Mouse (Mus musculus): ENCODE measurements around the gene Pskh1. TPM values are rescaled to one million over a fixed set of nuclear protein-coding genes. Genes with fewer than 3 reads are reported as not detected.
A peak's percentile ranks its signal among the peaks of the same experiment; 100 is the strongest.

Gene Pskh1
- polyA plus RNA-seq, 1 experiment from 2014 or later, result 17.6 TPM

DNA sequence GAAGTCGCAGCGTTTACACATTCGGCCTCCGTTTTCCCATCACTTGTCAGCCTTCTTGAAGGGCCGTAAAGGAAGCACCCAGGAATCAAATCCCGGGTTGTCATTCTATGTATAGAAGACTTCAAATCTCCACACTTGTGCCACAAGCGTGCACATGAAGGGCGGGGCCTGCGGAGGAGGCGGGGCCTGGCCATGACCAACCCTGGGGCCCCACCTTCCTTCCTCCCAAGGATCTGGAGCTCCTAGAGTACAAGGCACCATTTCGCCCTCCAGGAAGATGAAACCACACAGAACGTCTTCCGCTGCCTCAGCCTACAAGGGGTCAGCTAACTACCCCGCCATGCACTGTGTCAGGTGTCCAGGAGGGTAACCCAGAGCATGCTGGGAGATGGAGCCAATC, 60.9 kb downstream of the Pskh1 start:
- Histone ChIP-seq H3K4me2 (ENCODE audit: low read length) (no peak overlapping the region), H3K27ac (replicated peaks in 1 of 2; ENCODE audit: control insufficient read depth in 1 of 2, insufficient read depth in 1 of 2, low read depth in 2 of 2, low read length in 2 of 2) (0 out of 4 replicates have a peak overlapping the region, but pooled peaks of 1 of the 2 experiments have one; percentile 4), H3K9ac (ENCODE audit: low read length) (no peak overlapping the region), H3K4me1 (ENCODE audit: control insufficient read depth in 2 of 2, insufficient read depth in 2 of 2, low read length in 2 of 2) (peaks cover 31 to 66% of the 10 kb centered on the region in 2 experiments), H3K27me3 (ENCODE audit: control insufficient read depth, insufficient read depth, low read length) (no peaks in the 10 kb centered on the region), H3K9me3 (ENCODE audit: control insufficient read depth, low read length) (no peaks in the 10 kb centered on the region), H3K36me3 (ENCODE audit: control insufficient read depth, insufficient read depth, low read length) (peaks cover 48% of the 10 kb centered on the region), H3K4me3 (ENCODE audit: control insufficient read depth in 1 of 2, insufficient read depth in 1 of 2, low read depth in 1 of 2, low read length in 2 of 2) (no peak overlapping the region)
- no peak for ATAC-seq (ENCODE audit: insufficient number of reproducible peaks, insufficient read depth, low FRiP score, low read depth)
- 75% methylated on average over 14 of the region's 14 CpGs for WGBS

DNA sequence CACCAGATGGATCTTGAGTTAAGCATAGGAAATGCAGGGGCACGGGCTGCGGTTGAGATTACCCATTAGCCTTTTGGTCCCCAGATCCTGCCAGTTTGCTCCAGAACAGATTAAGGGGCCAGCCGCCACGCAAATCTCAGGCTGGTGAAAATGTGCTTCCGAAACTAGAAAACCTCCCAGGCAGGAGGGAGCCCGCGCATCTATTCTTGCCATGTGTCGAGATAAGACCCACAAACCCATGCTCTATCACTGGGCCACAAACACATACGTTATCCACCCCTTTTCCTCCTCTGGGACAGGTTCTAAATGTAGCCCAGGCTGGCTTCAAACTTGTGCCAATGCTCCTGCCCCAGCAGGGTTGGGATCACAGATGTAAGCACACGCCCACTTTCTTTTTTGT, 61.3 kb downstream of the Pskh1 start:
- no peak overlapping the region for H3K9ac ChIP-seq (ENCODE audit: low read length)
- no peaks in the 10 kb centered on the region for H3K27me3 ChIP-seq (ENCODE audit: control insufficient read depth, insufficient read depth, low read length)
- no peaks in the 10 kb centered on the region for H3K9me3 ChIP-seq (ENCODE audit: control insufficient read depth, low read length)
- ATAC-seq (ENCODE audit: insufficient number of reproducible peaks, insufficient read depth, low FRiP score, low read depth), result no peak
- H3K4me3 ChIP-seq (ENCODE audit: control insufficient read depth in 1 of 2, insufficient read depth in 1 of 2, low read depth in 1 of 2, low read length in 2 of 2), result no peak overlapping the region
- H3K36me3 ChIP-seq (ENCODE audit: control insufficient read depth, insufficient read depth, low read length), result peaks cover 43% of the 10 kb centered on the region
- H3K27ac ChIP-seq (replicated peaks in 1 of 2; ENCODE audit: control insufficient read depth in 1 of 2, insufficient read depth in 1 of 2, low read depth in 2 of 2, low read length in 2 of 2), result 0 out of 4 replicates have a peak overlapping the region, but pooled peaks of 1 of the 2 experiments have one; percentile 4
- 65% methylated on average over 10 of the region's 10 CpGs for WGBS
- H3K4me2 ChIP-seq (ENCODE audit: low read length), result no peak overlapping the region
- H3K4me1 ChIP-seq (ENCODE audit: control insufficient read depth in 2 of 2, insufficient read depth in 2 of 2, low read length in 2 of 2), result peaks cover 31 to 68% of the 10 kb centered on the region in 2 experiments

DNA sequence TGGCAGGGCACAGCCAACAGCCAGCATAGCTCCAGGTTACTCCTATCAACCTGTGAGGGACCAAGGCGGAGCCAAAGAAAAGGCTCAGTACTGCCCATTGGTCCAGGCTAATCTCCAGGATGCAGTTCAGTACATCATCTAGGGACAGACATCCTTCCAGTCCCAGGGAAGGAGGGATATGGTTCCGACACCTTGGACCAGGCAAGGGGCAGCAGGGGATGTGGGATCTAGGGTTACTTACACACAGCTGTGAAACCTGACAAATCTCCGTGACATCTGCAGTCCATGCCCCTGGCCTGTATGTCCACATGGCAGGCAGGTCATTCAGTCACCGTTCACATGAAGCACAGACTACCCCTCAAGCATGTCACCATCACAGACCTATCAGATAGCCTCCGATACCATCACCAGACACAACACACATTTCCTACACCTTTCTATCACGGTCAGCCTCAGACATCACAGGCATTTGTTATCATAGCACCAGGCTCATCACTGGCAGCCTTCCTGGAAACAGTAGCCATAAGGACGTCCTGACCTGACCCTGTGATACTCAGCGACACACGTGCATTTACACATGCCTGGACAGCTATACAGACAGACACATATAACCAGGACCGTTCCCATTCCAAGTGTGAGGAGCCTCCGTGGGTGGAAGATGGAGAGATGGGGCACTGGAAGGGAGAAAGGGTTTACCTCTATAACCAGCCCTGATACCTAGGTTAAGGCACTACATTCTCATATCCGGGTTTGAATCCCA, 64.4 kb downstream of the Pskh1 start:
- peak overlapping the region; percentile 90 for H3K4me2 ChIP-seq (ENCODE audit: low read length)
- peaks cover 18% of the 10 kb centered on the region for H3K36me3 ChIP-seq (ENCODE audit: control insufficient read depth, insufficient read depth, low read length)
- peak overlapping the region; percentile 97 for H3K9ac ChIP-seq (ENCODE audit: low read length)
- no peaks in the 10 kb centered on the region for H3K9me3 ChIP-seq (ENCODE audit: control insufficient read depth, low read length)
- peaks cover 29 to 61% of the 10 kb centered on the region in 2 experiments for H3K4me1 ChIP-seq (ENCODE audit: control insufficient read depth in 2 of 2, insufficient read depth in 2 of 2, low read length in 2 of 2)
- WGBS, result 38% methylated on average over 12 of the region's 12 CpGs
- ATAC-seq (ENCODE audit: insufficient number of reproducible peaks, insufficient read depth, low FRiP score, low read depth), result no peak
- H3K27me3 ChIP-seq (ENCODE audit: control insufficient read depth, insufficient read depth, low read length), result no peaks in the 10 kb centered on the region
- H3K4me3 ChIP-seq (ENCODE audit: control insufficient read depth in 1 of 2, insufficient read depth in 1 of 2, low read depth in 1 of 2, low read length in 2 of 2), result peak overlapping the region; percentile 90 to 93
- peak overlapping the region in 1 of 2 experiments; percentile 95; a peak in 2 of 4 replicates for H3K27ac ChIP-seq (replicated peaks in 1 of 2; ENCODE audit: control insufficient read depth in 1 of 2, insufficient read depth in 1 of 2, low read depth in 2 of 2, low read length in 2 of 2)

DNA sequence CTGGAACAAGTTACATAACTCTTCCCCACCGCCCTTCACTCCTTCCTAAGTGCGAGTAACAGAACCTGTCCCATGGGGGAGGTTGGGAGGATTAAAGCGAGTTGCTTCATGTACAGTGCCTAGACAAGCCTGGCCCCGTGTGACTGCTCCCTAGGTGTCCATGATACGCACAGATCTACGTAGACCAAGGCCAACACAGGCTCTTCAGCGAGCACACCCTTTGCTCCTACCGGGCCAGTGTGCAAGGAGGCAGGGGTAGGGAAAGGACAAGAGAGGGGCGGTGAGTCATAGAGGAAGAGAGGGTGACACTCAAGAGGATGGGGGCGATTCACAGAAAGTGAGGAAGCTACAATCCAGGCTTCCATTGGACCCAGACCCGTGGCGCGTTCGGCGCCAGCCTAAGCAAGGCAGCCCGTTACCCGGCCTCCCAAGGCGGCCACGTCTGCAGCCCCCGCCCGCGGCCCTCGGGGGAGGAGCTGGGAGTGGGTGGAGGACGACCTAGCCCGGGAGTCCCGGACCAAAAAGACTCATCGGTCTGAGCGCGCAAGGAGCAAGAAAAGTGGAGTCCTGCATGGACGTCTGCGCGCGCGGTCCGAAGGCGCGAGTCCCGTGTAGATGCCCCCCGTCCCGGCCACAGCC, 65.1 kb downstream of the Pskh1 start:
- peak overlapping the region; percentile 90 for H3K4me2 ChIP-seq (ENCODE audit: low read length)
- H3K36me3 ChIP-seq (ENCODE audit: control insufficient read depth, insufficient read depth, low read length), result peaks cover 11% of the 10 kb centered on the region; the same call in 1 of the 2 replicates
- under 1% methylated on average over 37 of the region's 40 CpGs for WGBS
- H3K4me1 ChIP-seq (ENCODE audit: control insufficient read depth in 2 of 2, insufficient read depth in 2 of 2, low read length in 2 of 2), result peaks cover 29 to 58% of the 10 kb centered on the region in 2 experiments
- no peaks in the 10 kb centered on the region for H3K9me3 ChIP-seq (ENCODE audit: control insufficient read depth, low read length)
- peak overlapping the region; percentile 90 to 93 for H3K4me3 ChIP-seq (ENCODE audit: control insufficient read depth in 1 of 2, insufficient read depth in 1 of 2, low read depth in 1 of 2, low read length in 2 of 2)
- H3K9ac ChIP-seq (ENCODE audit: low read length), result peak overlapping the region; percentile 97
- no peaks in the 10 kb centered on the region for H3K27me3 ChIP-seq (ENCODE audit: control insufficient read depth, insufficient read depth, low read length)
- ATAC-seq (ENCODE audit: insufficient number of reproducible peaks, insufficient read depth, low FRiP score, low read depth), result peak; percentile 56
- peak overlapping the region; percentile 95 for H3K27ac ChIP-seq (replicated peaks in 1 of 2; ENCODE audit: control insufficient read depth in 1 of 2, insufficient read depth in 1 of 2, low read depth in 2 of 2, low read length in 2 of 2)

DNA sequence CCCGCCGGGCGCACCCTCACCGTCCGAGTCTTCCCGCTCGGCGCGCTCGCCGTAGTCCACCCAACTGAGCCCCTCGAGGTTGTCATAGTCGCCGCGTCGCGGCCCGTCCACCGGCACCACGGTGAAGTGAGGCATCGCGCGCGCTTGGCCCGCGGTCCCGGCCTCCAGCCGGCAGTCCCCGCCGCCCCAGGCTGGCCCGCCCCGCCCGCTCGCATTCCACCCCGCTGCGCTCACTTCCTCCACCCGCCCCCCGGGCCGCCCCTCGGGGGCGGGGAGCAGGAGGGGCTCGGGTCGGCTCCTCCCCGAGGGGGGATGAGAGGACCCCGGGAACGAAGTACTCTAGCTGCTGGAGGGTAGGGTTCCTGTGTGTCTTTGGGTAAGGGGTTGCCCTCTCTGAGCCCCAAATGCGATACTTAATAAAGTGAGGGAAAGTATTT, 65.7 kb downstream of the Pskh1 start, which contains the start of gene Slc12a4:
Slc12a4 (minus strand) TSS at position 193 of the 437 bp plus-strand sequence.
- ATAC-seq (ENCODE audit: insufficient number of reproducible peaks, insufficient read depth, low FRiP score, low read depth), result peak; percentile 90
- under 1% methylated on average over 39 of the region's 47 CpGs for WGBS
- H3K4me1 ChIP-seq (ENCODE audit: control insufficient read depth in 2 of 2, insufficient read depth in 2 of 2, low read length in 2 of 2), result peaks cover 29 to 58% of the 10 kb centered on the region in 2 experiments

GRCm38 (mm10) chr8:105966692-105967311, 66.6 kb downstream of the Pskh1 start:
- H3K36me3 ChIP-seq (ENCODE audit: control insufficient read depth, insufficient read depth, low read length), result 0 out of 2 replicates have a peak, but pooled peaks cover 8% of the 10 kb centered on the region
- 6% methylated on average over 19 of the region's 19 CpGs for WGBS

More for the DNA sequence above, 65.7 kb downstream of the Pskh1 start, which contains the start of gene Slc12a4:
- no peaks in the 10 kb centered on the region for H3K27me3 ChIP-seq (ENCODE audit: control insufficient read depth, insufficient read depth, low read length)
- H3K4me3 ChIP-seq (ENCODE audit: control insufficient read depth in 1 of 2, insufficient read depth in 1 of 2, low read depth in 1 of 2, low read length in 2 of 2), result peak within 1 kb of the TSS; percentile 90 to 93
- H3K9me3 ChIP-seq (ENCODE audit: control insufficient read depth, low read length), result no peaks in the 10 kb centered on the region
- peak within 1 kb of the TSS; percentile 90 for H3K4me2 ChIP-seq (ENCODE audit: low read length)
- H3K36me3 ChIP-seq (ENCODE audit: control insufficient read depth, insufficient read depth, low read length), result 0 out of 2 replicates have a peak, but pooled peaks cover 8% of the 10 kb centered on the region
- peak within 1 kb of the TSS; percentile 95 for H3K27ac ChIP-seq (replicated peaks in 1 of 2; ENCODE audit: control insufficient read depth in 1 of 2, insufficient read depth in 1 of 2, low read depth in 2 of 2, low read length in 2 of 2)
- H3K9ac ChIP-seq (ENCODE audit: low read length), result peak within 1 kb of the TSS; percentile 97

GRCm38 (mm10) chr8:105969367-105969766, 69.1 kb downstream of the Pskh1 start:
- H3K4me2 ChIP-seq (ENCODE audit: low read length), result no peak overlapping the region
- no peak overlapping the region for H3K4me3 ChIP-seq (ENCODE audit: control insufficient read depth in 1 of 2, insufficient read depth in 1 of 2, low read depth in 1 of 2, low read length in 2 of 2)
- ATAC-seq (ENCODE audit: insufficient number of reproducible peaks, insufficient read depth, low FRiP score, low read depth), result no peak
- H3K9ac ChIP-seq (ENCODE audit: low read length), result no peak overlapping the region
- WGBS, result 69% methylated on average over 1 of the region's 1 CpGs
- H3K9me3 ChIP-seq (ENCODE audit: control insufficient read depth, low read length), result no peaks in the 10 kb centered on the region
- no peaks in the 10 kb centered on the region for H3K36me3 ChIP-seq (ENCODE audit: control insufficient read depth, insufficient read depth, low read length)
- no peaks in the 10 kb centered on the region for H3K27me3 ChIP-seq (ENCODE audit: control insufficient read depth, insufficient read depth, low read length)
- H3K4me1 ChIP-seq (ENCODE audit: control insufficient read depth in 2 of 2, insufficient read depth in 2 of 2, low read length in 2 of 2), result peaks cover 14 to 27% of the 10 kb centered on the region in 2 experiments
- no peak overlapping the region for H3K27ac ChIP-seq (replicated peaks in 1 of 2; ENCODE audit: control insufficient read depth in 1 of 2, insufficient read depth in 1 of 2, low read depth in 2 of 2, low read length in 2 of 2)

More at GRCm38 (mm10) chr8:105966692-105967311, 66.6 kb downstream of the Pskh1 start:
- Histone ChIP-seq H3K4me1 (ENCODE audit: control insufficient read depth in 2 of 2, insufficient read depth in 2 of 2, low read length in 2 of 2) (peaks cover 22 to 50% of the 10 kb centered on the region in 2 experiments), H3K9me3 (ENCODE audit: control insufficient read depth, low read length) (no peaks in the 10 kb centered on the region), H3K27ac (replicated peaks in 1 of 2; ENCODE audit: control insufficient read depth in 1 of 2, insufficient read depth in 1 of 2, low read depth in 2 of 2, low read length in 2 of 2) (peak overlapping the region; percentile 53 to 95), H3K4me2 (ENCODE audit: low read length) (peak overlapping the region; percentile 90), H3K27me3 (ENCODE audit: control insufficient read depth, insufficient read depth, low read length) (no peaks in the 10 kb centered on the region), H3K4me3 (ENCODE audit: control insufficient read depth in 1 of 2, insufficient read depth in 1 of 2, low read depth in 1 of 2, low read length in 2 of 2) (peak overlapping the region; percentile 5 to 90; a peak in 2 of 4 replicates), H3K9ac (ENCODE audit: low read length) (peak overlapping the region; percentile 25; the same call in 1 of the 2 replicates)
- ATAC-seq (ENCODE audit: insufficient number of reproducible peaks, insufficient read depth, low FRiP score, low read depth), result no peak
